Mouse (Mus musculus) adrenal gland, adult (tissue): ENCODE measurements around the gene Ppil1.

Source experiments
- DNase-seq, 2 experiments: peaks; one replicate each; pipeline ENCODE4 v3.0.0; 2022 to 2023; ENCODE audit warnings: low spot score in 1 of 2; ENCODE audit not compliant: inconsistent age in 2 of 2

The Ppil1 gene

DNA sequence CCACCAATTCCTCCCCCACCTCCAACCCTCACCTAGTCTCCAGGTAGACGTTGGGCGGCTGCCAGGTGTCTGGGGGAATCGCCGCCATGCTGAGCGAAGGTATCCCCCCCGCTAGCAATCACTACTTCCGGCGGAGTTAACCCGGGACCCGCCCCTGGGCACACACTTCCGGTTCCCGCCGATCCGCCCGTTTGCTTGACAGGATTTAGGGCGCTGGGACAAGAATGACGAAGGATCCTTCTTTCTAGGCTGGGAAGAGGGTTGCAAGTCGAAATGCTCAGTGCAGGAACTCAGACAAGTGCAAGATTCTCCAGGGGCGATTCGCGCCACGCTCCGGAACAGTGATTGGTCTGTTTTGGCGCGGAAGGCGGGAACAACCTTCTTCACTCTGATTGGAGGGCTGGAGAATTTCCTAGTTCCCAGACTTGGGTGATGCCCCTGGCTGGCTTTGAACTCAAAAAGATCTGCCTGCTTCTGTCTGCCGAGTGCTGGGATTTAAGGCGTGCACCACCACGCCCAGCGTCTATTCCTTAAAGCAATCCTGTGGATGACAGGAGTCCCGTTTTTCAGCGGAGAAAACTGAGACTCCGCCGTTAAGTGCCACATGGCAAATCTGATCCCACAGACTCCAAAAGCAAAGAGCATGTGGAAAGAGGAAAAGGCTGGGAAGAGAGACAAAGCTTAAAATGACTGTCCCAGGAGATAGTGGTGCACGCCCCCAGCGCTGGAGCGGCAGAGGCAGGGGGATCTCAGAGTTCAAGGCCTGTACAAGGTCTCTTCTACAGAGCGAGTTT is at the start of gene Ppil1:
Ppil1 (minus strand) TSS at position 347 of the 794 bp plus-strand sequence.
- DNase-seq = peak; percentile 87 to 96

GRCm38 (mm10) chr17:29313300-29313699 is 49.3 kb upstream of the Ppil1 start:
- no peak for DNase-seq

GRCm38 (mm10) chr17:29312082-29312481 is 48.1 kb upstream of the Ppil1 start:
- no peak for DNase-seq

DNA sequence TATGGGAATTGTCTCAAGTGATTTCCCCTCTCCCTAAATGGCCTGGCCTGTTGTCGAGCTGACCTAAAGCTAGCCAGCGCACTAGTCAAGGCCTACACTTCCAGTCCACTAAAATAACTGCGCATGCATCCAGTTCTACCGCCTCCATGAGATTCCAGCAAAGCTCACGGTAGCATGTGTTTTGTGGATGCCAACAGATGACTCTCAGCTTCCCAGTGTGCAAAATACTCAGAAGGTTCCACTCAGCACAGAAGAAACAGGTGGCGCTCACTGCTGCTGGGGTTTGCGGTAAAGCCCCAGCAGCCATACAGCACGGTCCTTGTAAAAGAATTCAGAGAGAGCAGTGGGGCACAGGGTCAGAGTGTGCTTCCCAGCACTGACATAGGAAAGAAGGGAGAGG is 47.6 kb upstream of the Ppil1 start:
- no peak for DNase-seq

GRCm38 (mm10) chr17:29310056-29310623 is 46.2 kb upstream of the Ppil1 start:
- no peak for DNase-seq

DNA sequence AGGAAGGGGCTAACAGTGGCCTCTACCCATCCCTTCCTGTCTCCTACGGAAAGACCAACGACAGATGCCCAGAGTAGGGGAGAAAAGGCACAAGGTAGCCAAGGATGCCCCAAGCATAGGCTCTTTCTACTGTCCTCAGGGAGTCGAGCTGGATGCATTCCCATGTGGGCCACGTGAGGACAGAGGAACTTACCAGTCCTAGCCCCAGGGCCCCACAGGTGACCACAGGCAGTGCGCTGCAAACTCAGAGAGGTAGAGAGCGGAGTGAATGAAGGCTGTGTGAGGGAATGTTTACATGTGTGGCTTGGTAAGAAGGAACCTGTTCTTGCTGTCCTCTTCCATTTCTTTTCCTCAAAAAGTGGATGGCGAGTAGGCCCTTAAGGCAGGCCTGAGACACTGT is 41.9 kb upstream of the Ppil1 start:
- no peak for DNase-seq

DNA sequence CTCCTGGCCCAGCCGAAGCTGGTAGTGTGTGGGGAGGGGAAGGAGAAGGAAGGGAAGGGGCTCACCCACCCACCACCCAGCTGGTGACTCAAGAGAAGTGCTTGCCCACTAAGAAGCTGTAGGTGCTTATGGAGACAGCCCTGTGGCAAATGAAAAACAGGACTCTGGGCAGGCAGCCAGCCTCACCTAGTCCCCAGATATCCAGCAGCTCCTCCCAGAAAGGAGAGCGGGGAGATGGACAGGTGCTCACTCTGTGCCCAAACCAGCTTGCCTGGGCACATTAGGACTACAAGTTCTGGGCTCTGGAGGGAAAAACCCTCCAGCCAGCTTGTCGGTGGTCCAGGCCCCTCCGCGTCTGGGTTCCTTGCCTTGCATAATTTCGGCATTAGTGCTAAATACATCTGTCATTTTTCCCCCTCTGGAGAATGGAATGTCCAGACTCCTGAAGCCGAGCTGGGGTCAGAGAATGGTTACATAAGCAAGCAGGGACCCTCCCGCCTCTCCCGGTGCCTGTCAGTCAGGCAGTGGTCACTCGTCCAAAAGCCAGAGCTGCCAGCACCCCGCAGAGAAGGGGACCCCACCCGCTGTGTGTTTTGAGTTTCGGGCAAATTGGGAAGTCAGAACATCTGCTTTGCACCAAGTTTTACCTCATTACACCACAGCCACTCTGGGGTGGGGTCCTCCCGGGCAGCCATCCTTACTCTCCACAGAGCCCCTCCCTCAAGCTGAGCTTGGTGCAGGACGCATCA is 41.2 kb upstream of the Ppil1 start:
- DNase-seq = no peak

GRCm38 (mm10) chr17:29304376-29305057 is 40.5 kb upstream of the Ppil1 start:
- no peak for DNase-seq

GRCm38 (mm10) chr17:29303856-29304255 is 39.9 kb upstream of the Ppil1 start:
- no peak for DNase-seq

GRCm38 (mm10) chr17:29303087-29303486 is 39.1 kb upstream of the Ppil1 start:
- no peak for DNase-seq

DNA sequence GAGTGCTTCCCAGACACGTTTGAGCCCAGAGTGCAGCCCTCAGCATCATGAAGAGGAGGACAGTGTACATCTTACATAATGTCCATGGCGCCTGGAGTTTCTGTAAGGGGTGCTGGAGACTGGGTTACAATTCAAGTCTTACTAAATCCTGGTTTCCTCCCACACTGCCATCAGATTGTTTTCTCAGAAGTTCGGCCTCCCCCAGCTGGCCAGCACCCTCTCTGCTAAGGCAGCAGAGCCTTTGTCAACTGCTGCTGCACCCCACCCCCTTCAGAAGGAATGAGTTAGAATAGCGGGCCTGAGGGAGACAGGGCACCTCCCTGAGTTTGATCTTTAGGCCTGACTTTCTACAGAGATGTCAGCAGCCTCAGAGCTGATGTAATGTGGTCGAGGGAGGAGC is 38.2 kb upstream of the Ppil1 start:
- DNase-seq = no peak

GRCm38 (mm10) chr17:29301421-29301820 is 37.4 kb upstream of the Ppil1 start:
- DNase-seq = no peak

GRCm38 (mm10) chr17:29300926-29301325 is 36.9 kb upstream of the Ppil1 start:
- no peak for DNase-seq

GRCm38 (mm10) chr17:29299282-29299681 is 35.3 kb upstream of the Ppil1 start:
- no peak for DNase-seq

DNA sequence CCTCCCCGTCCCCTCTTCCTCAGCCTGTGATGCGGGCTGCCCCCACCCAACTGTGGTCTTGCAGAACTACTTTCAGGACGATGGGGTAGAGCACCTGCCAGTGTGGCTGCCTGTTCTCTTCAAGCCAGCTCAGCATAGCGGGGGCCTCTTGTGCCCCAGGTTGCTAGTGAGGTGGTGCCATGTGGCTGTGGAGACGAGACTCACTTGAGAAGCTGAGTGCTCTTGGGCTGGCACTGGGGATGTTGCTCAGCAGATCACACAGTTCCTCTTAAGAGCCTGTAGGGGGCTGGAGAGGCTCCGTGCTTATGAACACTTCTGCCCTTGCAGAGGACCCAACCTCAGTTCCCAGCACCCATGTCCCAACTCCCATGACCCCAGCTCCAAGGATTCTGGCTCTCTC is 33.8 kb upstream of the Ppil1 start:
- no peak for DNase-seq

DNA sequence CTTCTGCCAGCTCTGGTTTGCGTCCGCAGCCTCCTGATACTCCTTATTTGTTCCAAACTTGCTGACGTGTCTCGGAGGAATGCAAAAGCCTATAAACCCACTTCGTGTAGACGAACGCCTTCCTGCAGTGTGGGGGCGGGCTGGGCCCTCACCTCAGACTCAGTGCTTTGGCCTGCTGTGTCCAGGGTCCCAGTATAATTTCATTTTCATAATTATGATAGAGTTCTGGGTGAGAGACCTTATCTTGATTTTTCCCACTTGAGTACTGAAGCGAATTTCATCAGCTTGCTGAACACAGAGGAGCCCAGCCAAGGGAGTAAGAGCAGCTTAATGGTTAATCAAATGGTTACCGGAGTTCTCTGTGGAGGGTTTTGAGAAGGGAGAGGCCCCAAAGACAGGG is 33.3 kb upstream of the Ppil1 start:
- no peak for DNase-seq

DNA sequence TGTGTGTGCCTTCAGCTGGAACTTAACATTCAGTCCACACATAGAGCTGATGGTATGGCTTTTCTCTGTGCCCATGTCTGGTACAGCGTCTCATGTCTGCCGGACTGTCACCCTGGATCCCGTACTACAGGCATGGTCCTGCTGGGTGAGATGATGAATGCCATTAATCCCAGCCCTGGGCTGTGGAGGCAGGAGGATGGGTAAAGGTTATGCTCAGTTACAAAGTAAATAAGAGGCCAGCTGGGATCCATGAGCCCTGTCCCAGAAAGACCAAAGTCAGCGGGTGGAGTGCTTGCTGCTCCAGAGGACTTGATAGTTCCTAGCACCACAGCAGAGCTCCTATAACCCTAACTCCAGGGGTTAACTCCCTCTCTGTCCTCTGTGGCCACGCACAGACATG is 31.8 kb upstream of the Ppil1 start:
- DNase-seq = no peak

GRCm38 (mm10) chr17:29293807-29294605 is 30.0 kb upstream of the Ppil1 start:
- no peak for DNase-seq

GRCm38 (mm10) chr17:29292996-29293395 is 29.0 kb upstream of the Ppil1 start:
- DNase-seq = no peak

DNA sequence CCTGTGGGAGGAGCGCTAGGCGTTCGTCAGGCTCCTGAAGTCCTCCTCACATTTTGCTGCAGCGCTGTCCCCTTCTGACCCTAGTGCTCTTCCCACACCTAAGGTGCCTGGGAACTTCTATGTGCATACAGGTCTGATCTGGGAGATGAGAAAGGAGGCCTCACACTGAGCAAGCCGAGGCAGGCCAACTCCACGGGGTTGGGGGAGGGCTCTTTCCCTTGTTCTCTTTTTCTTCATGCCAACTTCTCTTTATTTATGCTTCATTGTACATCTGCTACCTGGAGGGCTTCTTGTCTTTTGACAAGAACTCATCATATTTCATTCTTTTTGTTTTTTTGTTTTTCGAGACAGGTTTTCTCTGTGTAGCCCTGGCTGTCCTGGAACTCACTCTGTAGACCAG is 27.8 kb upstream of the Ppil1 start:
- no peak for DNase-seq
